9 mouse cellular contexts compared by ENCODE assay signal in the genomic region with DNA sequence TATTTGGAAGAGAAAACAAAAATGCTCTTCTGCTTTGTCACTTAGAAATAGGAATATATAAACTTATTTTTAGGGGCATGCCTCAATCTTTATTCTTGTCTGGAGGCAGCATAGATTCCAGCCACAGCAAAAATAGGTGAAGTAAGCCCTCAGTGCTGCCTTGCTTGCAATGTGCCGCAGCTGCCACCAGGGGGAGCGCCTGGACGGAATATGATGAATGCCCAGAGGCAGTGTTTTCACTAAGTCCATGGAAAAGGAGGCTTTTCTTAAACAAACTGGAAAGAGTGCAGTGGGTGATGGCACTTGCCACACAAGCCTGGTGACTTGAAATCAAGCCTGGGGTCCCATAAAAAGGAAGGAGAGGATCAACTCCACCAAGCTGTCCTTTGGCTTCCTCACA. TPM values are rescaled to one million over a fixed set of nuclear protein-coding genes. Genes with fewer than 3 reads are reported as not detected.
DNase-seq lines count a peak whose midpoint lies in the region; ATAC-seq lines count a peak whose summit lies in the region.
"Had no signal": no experiment of that assay in that cellular context is flagged by ENCODE, and none has a peak within 500 bp of the region (broad histone marks: within the 10 kb centered on the region; RNA-seq: fewer than 3 reads in every experiment).

No protein-coding gene starts in this region.

- H3K27ac ChIP-seq in heart, embryonic 11.5 days (ENCODE audit: low read depth, low read length): no peak overlapping the region
- H3K27ac ChIP-seq: neural tube, embryonic 13.5 days had no signal

- H3K9me3 ChIP-seq in heart, embryonic 11.5 days (replicated peaks; ENCODE audit: control insufficient read depth, low read length): no peaks in the 10 kb centered on the region
- H3K9me3 ChIP-seq: neural tube, embryonic 13.5 days had no signal

- no peak overlapping the region for H3K4me3 ChIP-seq in heart, embryonic 11.5 days (ENCODE audit: low read depth, low read length)
- H3K4me3 ChIP-seq: neural tube, embryonic 13.5 days had no signal

- WGBS in heart, embryonic 11.5 days (ENCODE audit: insufficient replicate concordance): 0% methylated on average over 3 of the region's 3 CpGs

- H3K36me3 ChIP-seq in heart, embryonic 11.5 days (ENCODE audit: control insufficient read depth, insufficient read depth, low read length): no peaks in the 10 kb centered on the region

- no peak overlapping the region for H3K9ac ChIP-seq in heart, embryonic 11.5 days (ENCODE audit: low read depth, low read length)
- H3K9ac ChIP-seq: neural tube, embryonic 13.5 days had no signal

- no peak for ATAC-seq in heart, embryonic 11.5 days (replicated peaks; ENCODE audit: insufficient number of reproducible peaks, low FRiP score, low TSS enrichment)

- intact Hi-C loops in heart, postnatal 25 days (cut with DNase I): loop anchor here (1.0 to 2.0 kb wide), 3 partner anchors 33 to 141 kb away; no protein-coding TSS in a partner anchor

- no peak overlapping the region for H3K4me2 ChIP-seq in heart, embryonic 11.5 days
- H3K4me2 ChIP-seq: neural tube, embryonic 13.5 days had no signal

- H3K4me1 ChIP-seq in heart, embryonic 11.5 days (ENCODE audit: control insufficient read depth, insufficient read depth, low read length): 0 out of 2 replicates have a peak, but pooled peaks cover 2% of the 10 kb centered on the region
- H3K4me1 ChIP-seq: neural tube, embryonic 13.5 days had no signal

- no peaks in the 10 kb centered on the region for H3K27me3 ChIP-seq in heart, embryonic 11.5 days (ENCODE audit: control insufficient read depth, insufficient read depth, low read length)
- H3K27me3 ChIP-seq: neural tube, embryonic 13.5 days had no signal

- DNase-seq in heart, adult 11 months: peak; percentile 95
- DNase-seq in adrenal gland, adult 8-10 months: peak; percentile 62
- DNase-seq in embryo, embryonic 9.5 days (ENCODE audit: extremely low spot score): peak; percentile 85
- peak; percentile 48 for DNase-seq in heart, postnatal 25 days (ENCODE audit: low spot score)
- DNase-seq in left cerebral cortex, adult 8-10 months (ENCODE audit: low spot score in 2 of 2): peak; percentile 62 to 90
- peak; percentile 70 to 80 for DNase-seq in natural killer cell, adult 2 months (ENCODE audit: low spot score in 2 of 2)
- DNase-seq in testis, postnatal 10 days (ENCODE audit: low spot score): peak; percentile 96

RNA-seq across cellular contexts. Expression of gene Tmem222, which starts 32.4 kb away (rescaled TPM):
- polyA plus RNA-seq in heart, embryonic 11.5 days (2014; fragmentation: Nextera tagmentation; extraction: Ambion mirVana): 57.5 and 64.9 TPM in 2 replicates
- 10 to 100 TPM; 74.7 to 93.2 (median 83.1) TPM for total RNA-seq in adrenal gland, adult 8-10 months (2022)
- 10 to 100 TPM; 24.8 to 25.7 TPM for total RNA-seq in heart, postnatal 25 days (2021)
- total RNA-seq in left cerebral cortex, adult 8-10 months (2022): 10 to 100 TPM; 84.3 to 91.2 (median 87.4) TPM

RNA-seq across cellular contexts. Expression of gene Wdtc1, which starts 43.3 kb away (rescaled TPM):
- 13.3 and 15.5 TPM in 2 replicates for polyA plus RNA-seq in heart, embryonic 11.5 days (2014; fragmentation: Nextera tagmentation; extraction: Ambion mirVana)
- total RNA-seq in adrenal gland, adult 8-10 months (2022): 10 to 100 TPM; 49.0 to 73.2 (median 60.2) TPM
- 10 to 100 TPM; 81.2 to 82.7 TPM for total RNA-seq in heart, postnatal 25 days (2021)
- 10 to 100 TPM; 53.6 to 58.0 (median 54.3) TPM for total RNA-seq in left cerebral cortex, adult 8-10 months (2022)

RNA-seq across cellular contexts. Expression of gene Sytl1, which starts 47.0 kb away (rescaled TPM):
- 0.11 and 0.42 TPM in 2 replicates for polyA plus RNA-seq in heart, embryonic 11.5 days (2014; fragmentation: Nextera tagmentation; extraction: Ambion mirVana)
- 1 to 10 TPM in 3 of 4 experiments, under 1 TPM in 1; 0.92 to 2.0 (median 1.1) TPM for total RNA-seq in adrenal gland, adult 8-10 months (2022)
- total RNA-seq in heart, postnatal 25 days (2021): under 1 TPM; 0.36 to 0.81 TPM
- total RNA-seq in left cerebral cortex, adult 8-10 months (2022): 1 to 10 TPM; 3.4 to 5.3 (median 4.1) TPM

RNA-seq across cellular contexts. Expression of gene Slc9a1, which starts 59.6 kb away (rescaled TPM):
- 4.8 and 7.0 TPM in 2 replicates for polyA plus RNA-seq in heart, embryonic 11.5 days (2014; fragmentation: Nextera tagmentation; extraction: Ambion mirVana)
- 10 to 100 TPM; 50.3 to 83.2 (median 63.5) TPM for total RNA-seq in adrenal gland, adult 8-10 months (2022)
- total RNA-seq in heart, postnatal 25 days (2021): 10 to 100 TPM; 16.3 to 20.0 TPM
- total RNA-seq in left cerebral cortex, adult 8-10 months (2022): 10 to 100 TPM; 52.8 to 59.1 (median 55.7) TPM
